Mouse (Mus musculus) ES-Bruce4 (cell line): ENCODE measurements around the gene Ermap.

ENCODE experiments used
- EP300 ChIP-seq: IDR thresholded peaks from 2 replicates; pipeline ENCODE4 v1.6.1; 2011; ENCODE audit warnings: low read depth, low read length; ENCODE audit not compliant: insufficient read depth
- POLR2A ChIP-seq: IDR thresholded peaks from one replicate; pipeline ENCODE4 v1.8.1; 2011; ENCODE audit warnings: low read length; ENCODE audit not compliant: insufficient read depth

DNA sequence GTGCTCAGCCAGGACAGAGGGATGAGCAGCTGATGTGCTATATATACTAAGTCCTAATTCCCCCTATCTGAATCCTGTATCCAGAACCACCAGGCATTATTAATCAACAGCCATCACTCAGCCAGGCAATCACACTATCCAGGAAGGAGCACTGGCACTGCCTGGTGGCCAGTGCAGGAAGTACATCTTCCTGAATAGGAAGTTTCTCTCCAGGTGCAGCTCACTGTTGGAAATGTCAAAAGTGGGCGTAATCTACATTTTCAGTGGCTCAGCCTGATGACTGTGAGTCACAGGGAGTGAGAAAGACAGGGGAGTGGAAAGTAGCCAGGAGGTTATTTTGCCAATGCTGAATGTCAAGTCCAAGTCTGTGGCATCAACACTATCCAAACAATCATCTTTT is 33.9 kb upstream of the Ermap start:
- TF ChIP-seq EP300 (no peak), POLR2A (no peak)
